Mouse (Mus musculus) adrenal gland, postnatal 10 days (tissue): ENCODE measurements around the gene Arhgap45. TPM values are rescaled to one million over a fixed set of nuclear protein-coding genes. Genes with fewer than 3 reads are reported as not detected.

ENCODE experiments used
- DNase-seq: peaks from one replicate; pipeline ENCODE4 v3.0.0; 2021; ENCODE audit warnings: mixed read lengths
- total RNA-seq, 2 experiments: library from RNA; stranded (reverse); gene quantifications; 2 replicates each; pipeline ENCODE4 v1.2.3; 2021

Arhgap45 gene
- total RNA-seq, 2 experiments from 2014 or later = 11.9 to 12.7 TPM

GRCm38 (mm10) chr10:80015583-80015982, 870 bp upstream of the Arhgap45 start:
- no peak for DNase-seq

- DNase-seq = no peak
Observed at GRCm38 (mm10) chr10:80016931-80017330, 478 bp downstream of the Arhgap45 start.

GRCm38 (mm10) chr10:80017361-80017760, 908 bp downstream of the Arhgap45 start:
- DNase-seq = no peak

GRCm38 (mm10) chr10:80017771-80018170, 1.3 kb downstream of the Arhgap45 start:
- DNase-seq = no peak

GRCm38 (mm10) chr10:80018739-80019297, 2.4 kb downstream of the Arhgap45 start:
- no peak for DNase-seq

GRCm38 (mm10) chr10:80019471-80020131, 3.1 kb downstream of the Arhgap45 start:
- no peak for DNase-seq

GRCm38 (mm10) chr10:80020191-80020590, 3.7 kb downstream of the Arhgap45 start:
- DNase-seq = no peak

- no peak for DNase-seq
Observed at GRCm38 (mm10) chr10:80020603-80021319, 4.3 kb downstream of the Arhgap45 start.

- no peak for DNase-seq
Observed at GRCm38 (mm10) chr10:80021320-80021641, 4.8 kb downstream of the Arhgap45 start.

- DNase-seq = no peak
Observed at GRCm38 (mm10) chr10:80022164-80022563, 5.7 kb downstream of the Arhgap45 start.

GRCm38 (mm10) chr10:80022806-80023205, 6.4 kb downstream of the Arhgap45 start:
- no peak for DNase-seq

GRCm38 (mm10) chr10:80023758-80024157, 7.3 kb downstream of the Arhgap45 start:
- DNase-seq = no peak

GRCm38 (mm10) chr10:80024229-80025043, 8.0 kb downstream of the Arhgap45 start:
- no peak for DNase-seq

- DNase-seq = no peak
Observed at GRCm38 (mm10) chr10:80025044-80025347, 8.5 kb downstream of the Arhgap45 start.

- DNase-seq = no peak
Observed at GRCm38 (mm10) chr10:80025463-80025862, 9.0 kb downstream of the Arhgap45 start.

- DNase-seq = no peak
Observed at GRCm38 (mm10) chr10:80025889-80026288, 9.4 kb downstream of the Arhgap45 start.

GRCm38 (mm10) chr10:80027681-80028520, 11.4 kb downstream of the Arhgap45 start:
- no peak for DNase-seq

- DNase-seq = no peak
Observed at GRCm38 (mm10) chr10:80028521-80028846, 12.0 kb downstream of the Arhgap45 start.

- DNase-seq = no peak
Observed at GRCm38 (mm10) chr10:80030191-80030590, 13.7 kb downstream of the Arhgap45 start.

GRCm38 (mm10) chr10:80030736-80031135, 14.3 kb downstream of the Arhgap45 start:
- no peak for DNase-seq

GRCm38 (mm10) chr10:80032799-80033480, 16.5 kb downstream of the Arhgap45 start:
- peak; percentile 79 for DNase-seq
